Mouse (Mus musculus) liver, embryonic 14.5 days (tissue): ENCODE results near the gene Olfr527. TPM values are rescaled to one million over a fixed set of nuclear protein-coding genes. Genes with fewer than 3 reads are reported as not detected.

ENCODE experiments used
- ATAC-seq: fragments of 200-750 bp; cut with Nextera tagmentation; 2 replicates; pipeline ENCODE4 v1.8.0; 2017; ENCODE audit warnings: moderate number of reproducible peaks, mild to moderate bottlenecking, moderate library complexity; ENCODE audit not compliant: insufficient read depth
- DNase-seq, 3 experiments: peaks; one replicate each; pipeline ENCODE4 v3.0.0-alpha.2; 2012 to 2013; ENCODE audit warnings: low read depth in 3 of 3, low spot score in 3 of 3
- H3K27ac ChIP-seq: fragments of 300-500 bp; sonication (generic); 2 replicates; pipeline ENCODE4 v1.5.1; 2014; ENCODE audit warnings: moderate library complexity, mild to moderate bottlenecking, control low read depth, inconsistent platforms
- H3K27me3 ChIP-seq: fragments of 300-500 bp; sonication (generic); 2 replicates; pipeline ENCODE4 v1.6.1; 2014; ENCODE audit warnings: mild to moderate bottlenecking, low read length, moderate library complexity; ENCODE audit not compliant: control insufficient read depth, insufficient read depth
- H3K36me3 ChIP-seq: fragments of 300-500 bp; sonication (generic); replicated peaks from 2 replicates; pipeline ENCODE4 v1.6.1; 2014; ENCODE audit warnings: low read depth; ENCODE audit not compliant: control insufficient read depth, insufficient read depth
- H3K4me1 ChIP-seq, 2 experiments: fragments of 200-500 bp in 1 of 2; fragments of 300-500 bp in 1 of 2; sonication (generic) in 1 of 2; replicated peaks; 2 replicates each; pipeline ENCODE4 v1.6.1; 2012 to 2014; ENCODE audit warnings: antibody characterized with exemption in 1 of 2, inconsistent platforms in 1 of 2, low read length in 1 of 2; ENCODE audit not compliant: control insufficient read depth in 2 of 2, insufficient read depth in 2 of 2
- H3K4me2 ChIP-seq: fragments of 300-500 bp; sonication (generic); 2 replicates; pipeline ENCODE4 v1.6.1; 2014; ENCODE audit warnings: low read depth, mild to moderate bottlenecking, control low read depth, moderate library complexity
- H3K4me3 ChIP-seq, 2 experiments: fragments of 200-500 bp in 1 of 2; fragments of 300-500 bp in 1 of 2; sonication (generic) in 1 of 2; 2 replicates each; pipeline ENCODE4 v1.5.1; 2012 to 2014; ENCODE audit warnings: low read depth in 2 of 2, low read length in 2 of 2, mild to moderate bottlenecking in 2 of 2, control low read depth in 1 of 2, inconsistent platforms in 1 of 2, moderate library complexity in 1 of 2; ENCODE audit not compliant: insufficient read depth in 1 of 2
- H3K9ac ChIP-seq: fragments of 300-500 bp; sonication (generic); replicated peaks from 2 replicates; pipeline ENCODE4 v1.6.1; 2014; ENCODE audit warnings: mild to moderate bottlenecking, control low read depth, moderate library complexity
- H3K9me3 ChIP-seq: fragments of 300-500 bp; sonication (generic); 2 replicates; pipeline ENCODE4 v1.6.1; 2016; ENCODE audit warnings: low read length, mixed read lengths; ENCODE audit not compliant: control insufficient read depth
- CTCF ChIP-seq: IDR thresholded peaks from 2 replicates; pipeline ENCODE4 v1.5.1; 2016; ENCODE audit warnings: antibody characterized with exemption, low read depth, control low read depth
- EP300 ChIP-seq: IDR thresholded peaks from 2 replicates; pipeline ENCODE4 v1.6.1; 2016; ENCODE audit warnings: antibody characterized with exemption, low read depth
- WGBS: fragments of 180-500 bp; shearing (Covaris S2); extraction: QIAGEN DNeasy Blood & Tissue Kit; methylation state at CpG from one replicate; pipeline ENCODE4 v1.1.7; 2014; ENCODE audit not compliant: insufficient replicate concordance; 5-methylcytosine and 5-hydroxymethylcytosine counted together
- polyA plus RNA-seq, 2 experiments: library from polyadenylated mRNA; depleted of rRNA in 1 of 2; stranded (reverse) in 1 of 2; unstranded in 1 of 2; fragments of >200 nt; fragmentation: Nextera tagmentation in 1 of 2; extraction: Ambion mirVana in 1 of 2; gene quantifications; 2 replicates each; pipeline versions ENCODE4 v1.2.1 to v1.2.3; 2012 to 2014

Gene Olfr527
- polyA plus RNA-seq (2012; rRNA removed) = not detected in 2 replicates
- polyA plus RNA-seq (2014; fragmentation: Nextera tagmentation; extraction: Ambion mirVana) = not detected in 2 replicates

GRCm38 (mm10) chr7:140333717-140334116, at the start of gene Olfr527:
Olfr527 (plus strand) TSS chr7:140334017.
- TF ChIP-seq EP300 (no peak), CTCF (no peak)
- Histone ChIP-seq H3K9ac (no peak within 1 kb of the TSS), H3K4me3 (no peak within 1 kb of the TSS), H3K4me2 (no peak within 1 kb of the TSS), H3K9me3 (no peaks in the 10 kb centered on the region), H3K4me1 (no peaks in the 10 kb centered on the region), H3K27me3 (no peaks in the 10 kb centered on the region), H3K27ac (no peak within 1 kb of the TSS), H3K36me3 (no peaks in the 10 kb centered on the region)
- 75% methylated on average over 2 of the region's 2 CpGs for WGBS
- no peak for DNase-seq
- ATAC-seq = no peak

- no peak for TF ChIP-seq CTCF
- TF ChIP-seq EP300 = no peak
- no peaks in the 10 kb centered on the region for H3K4me1 ChIP-seq
- H3K9ac ChIP-seq = no peak overlapping the region
- ATAC-seq = no peak
- no peak overlapping the region for H3K27ac ChIP-seq
- 70% methylated on average over 9 of the region's 9 CpGs for WGBS
- no peak overlapping the region for H3K4me3 ChIP-seq
- DNase-seq = no peak
- no peaks in the 10 kb centered on the region for H3K36me3 ChIP-seq
- no peaks in the 10 kb centered on the region for H3K9me3 ChIP-seq
- no peak overlapping the region for H3K4me2 ChIP-seq
- no peaks in the 10 kb centered on the region for H3K27me3 ChIP-seq
Observed at GRCm38 (mm10) chr7:140295746-140296145, 38.1 kb upstream of the Olfr527 start.

GRCm38 (mm10) chr7:140296876-140297275, 36.9 kb upstream of the Olfr527 start:
- H3K9ac ChIP-seq = no peak overlapping the region
- no peak overlapping the region for H3K27ac ChIP-seq
- WGBS = 53% methylated on average over 6 of the region's 6 CpGs
- H3K9me3 ChIP-seq = no peaks in the 10 kb centered on the region
- no peak for ATAC-seq
- no peak for DNase-seq
- no peaks in the 10 kb centered on the region for H3K36me3 ChIP-seq
- H3K27me3 ChIP-seq = no peaks in the 10 kb centered on the region
- H3K4me2 ChIP-seq = no peak overlapping the region
- TF ChIP-seq EP300 (no peak), CTCF (no peak)
- no peak overlapping the region for H3K4me3 ChIP-seq
- H3K4me1 ChIP-seq = no peaks in the 10 kb centered on the region

- no peak for TF ChIP-seq EP300
- TF ChIP-seq CTCF = no peak
- Histone ChIP-seq H3K4me1 (no peaks in the 10 kb centered on the region), H3K4me3 (no peak overlapping the region), H3K36me3 (no peaks in the 10 kb centered on the region), H3K27me3 (no peaks in the 10 kb centered on the region), H3K27ac (no peak overlapping the region), H3K9ac (no peak overlapping the region), H3K9me3 (no peaks in the 10 kb centered on the region), H3K4me2 (no peak overlapping the region)
- DNase-seq = no peak
- WGBS = 62% methylated on average over 3 of the region's 3 CpGs
- no peak for ATAC-seq
Observed at GRCm38 (mm10) chr7:140299416-140299815, 34.4 kb upstream of the Olfr527 start.

- Histone ChIP-seq H3K9ac (no peak overlapping the region), H3K27me3 (no peaks in the 10 kb centered on the region), H3K36me3 (no peaks in the 10 kb centered on the region), H3K27ac (no peak overlapping the region), H3K4me3 (no peak overlapping the region), H3K4me2 (no peak overlapping the region), H3K4me1 (no peaks in the 10 kb centered on the region), H3K9me3 (no peaks in the 10 kb centered on the region)
- no peak for TF ChIP-seq CTCF
- no peak for ATAC-seq
- WGBS = 54% methylated on average over 3 of the region's 3 CpGs
- no peak for DNase-seq
Observed at GRCm38 (mm10) chr7:140319861-140320385, 13.9 kb upstream of the Olfr527 start.
